Mouse (Mus musculus): ENCODE measurements around the gene Fmnl2.

DNA sequence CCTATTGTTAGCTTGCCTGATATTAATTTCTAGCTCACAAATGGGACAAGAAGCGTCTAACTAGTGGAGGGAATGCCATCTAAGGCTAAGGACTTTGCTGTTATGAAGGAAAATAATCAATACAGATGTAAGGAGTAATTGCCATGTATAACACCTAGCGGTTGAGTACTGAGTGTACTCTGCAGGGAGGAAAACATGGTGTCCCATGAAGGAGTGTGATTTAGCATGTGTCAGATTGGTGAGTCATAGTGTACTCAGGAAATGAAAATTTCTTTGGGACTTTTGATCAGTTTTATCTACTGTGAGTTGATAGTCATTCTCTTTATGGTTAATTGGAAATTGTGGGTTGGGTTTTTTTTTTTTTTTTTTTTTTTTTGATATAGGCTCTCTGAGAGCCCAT, 34.1 kb downstream of the Fmnl2 start:
- TF ChIP-seq CTCF (IDR thresholded peaks at IDR 0.05; ENCODE audit: extremely low read depth, insufficient read depth, insufficient read length, insufficient replicate concordance) (no peak), POLR2A (IDR thresholded peaks at IDR 0.05; ENCODE audit: low read depth, low read length) (no peak)
